Mouse (Mus musculus) thymus, postnatal 4 days (tissue): Measurements from ENCODE around the gene Max.

ENCODE experiments used
- DNase-seq: peaks from one replicate; pipeline ENCODE4 v3.0.0; 2021

Max gene

GRCm38 (mm10) chr12:76954698-76955423, 7.1 kb downstream of the Max start:
- DNase-seq: no peak

- no peak for DNase-seq
Observed at GRCm38 (mm10) chr12:76953750-76954363, 8.1 kb downstream of the Max start.

- DNase-seq: no peak
Observed at GRCm38 (mm10) chr12:76950330-76950729, 11.7 kb downstream of the Max start.

GRCm38 (mm10) chr12:76948781-76949180, 13.2 kb downstream of the Max start:
- no peak for DNase-seq

- no peak for DNase-seq
Observed at GRCm38 (mm10) chr12:76948185-76948584, 13.8 kb downstream of the Max start.

- no peak for DNase-seq
Observed at GRCm38 (mm10) chr12:76947487-76947886, 14.5 kb downstream of the Max start.

GRCm38 (mm10) chr12:76943466-76943865, 18.5 kb downstream of the Max start:
- no peak for DNase-seq

- DNase-seq: no peak
Observed at GRCm38 (mm10) chr12:76943046-76943445, 19.0 kb downstream of the Max start.

GRCm38 (mm10) chr12:76942476-76942875, 19.5 kb downstream of the Max start:
- no peak for DNase-seq

- DNase-seq: no peak
Observed at GRCm38 (mm10) chr12:76941524-76941923, 20.5 kb downstream of the Max start.

- no peak for DNase-seq
Observed at GRCm38 (mm10) chr12:76938013-76938412, 24.0 kb downstream of the Max start.

- DNase-seq: no peak
Observed at GRCm38 (mm10) chr12:76936211-76936610, 25.8 kb downstream of the Max start.

- no peak for DNase-seq
Observed at GRCm38 (mm10) chr12:76934438-76934837, 27.6 kb downstream of the Max start.

GRCm38 (mm10) chr12:76932688-76933060, 29.3 kb downstream of the Max start:
- peak; percentile 39 for DNase-seq

GRCm38 (mm10) chr12:76931739-76932687, 30.0 kb downstream of the Max start:
- no peak for DNase-seq

GRCm38 (mm10) chr12:76930177-76930576, 31.8 kb downstream of the Max start:
- DNase-seq: no peak

- no peak for DNase-seq
Observed at GRCm38 (mm10) chr12:76927539-76927938, 34.5 kb downstream of the Max start.

- DNase-seq: no peak
Observed at GRCm38 (mm10) chr12:76927012-76927411, 35.0 kb downstream of the Max start.

GRCm38 (mm10) chr12:76926338-76926945, 35.6 kb downstream of the Max start:
- no peak for DNase-seq

GRCm38 (mm10) chr12:76924904-76925604, 36.9 kb downstream of the Max start:
- DNase-seq: no peak

GRCm38 (mm10) chr12:76923118-76923517, 38.9 kb downstream of the Max start:
- DNase-seq: peak; percentile 39

- DNase-seq: no peak
Observed at GRCm38 (mm10) chr12:76920990-76921389, 41.0 kb downstream of the Max start.
